Mouse (Mus musculus) G1E (cell line): ENCODE data around the gene Polr3gl.
"Not testable (repeated sequence)": the region's sequence is repeated elsewhere in the genome, so short reads cannot be mapped to it uniquely, and the experiment has no call there.

Source experiments
- CTCF ChIP-seq: IDR thresholded peaks from 2 replicates; pipeline ENCODE4 v1.5.1; 2012; ENCODE audit warnings: low read depth, low read length, inconsistent platforms, mixed read lengths
- GATA1 ChIP-seq: IDR thresholded peaks from 2 replicates; pipeline ENCODE4 v1.6.1; 2012; ENCODE audit warnings: borderline replicate concordance, low read length, inconsistent platforms, mixed read lengths
- POLR2AphosphoS5 ChIP-seq: IDR thresholded peaks from 2 replicates; pipeline ENCODE4 v1.6.1; 2012; ENCODE audit warnings: low read depth, low read length, inconsistent platforms; ENCODE audit not compliant: insufficient replicate concordance

DNA sequence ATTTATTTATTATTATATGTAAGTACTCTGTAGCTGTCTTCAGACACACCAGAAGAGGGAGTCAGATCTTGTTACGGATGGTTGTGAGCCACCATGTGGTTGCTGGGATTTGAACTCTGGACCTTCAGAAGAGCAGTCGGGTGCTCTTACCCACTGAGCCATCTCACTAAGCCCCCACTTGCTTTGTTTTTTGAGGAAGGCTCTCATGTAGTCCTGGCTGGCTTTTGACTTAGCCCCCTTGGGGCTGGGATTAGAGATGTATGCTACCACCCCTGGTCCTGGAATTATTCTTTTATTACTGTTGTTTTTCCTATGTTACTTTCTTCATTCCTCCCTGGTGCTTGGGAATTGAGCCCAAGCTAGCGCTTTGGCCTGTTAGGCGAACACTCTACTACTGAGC lies 12.0 kb upstream of the Polr3gl start:
- not testable (repeated sequence) for TF ChIP-seq CTCF, POLR2AphosphoS5, GATA1
